Mouse (Mus musculus) kidney, embryonic 14.5 days (tissue): ENCODE results near the gene Pbx3. TPM values are rescaled to one million over a fixed set of nuclear protein-coding genes. Genes with fewer than 3 reads are reported as not detected.

Source experiments
- ATAC-seq: fragments of 200-750 bp; cut with Nextera tagmentation; 2 replicates; pipeline ENCODE4 v1.8.0; 2017; ENCODE audit warnings: moderate number of reproducible peaks, mild to moderate bottlenecking, moderate TSS enrichment, moderate library complexity; ENCODE audit not compliant: low FRiP score, low TSS enrichment
- H3K27ac ChIP-seq: fragments of 300-500 bp; sonication (generic); 2 replicates; pipeline ENCODE4 v1.5.1; 2014; ENCODE audit warnings: low read depth, mild to moderate bottlenecking, low read length, moderate library complexity, mixed read lengths
- H3K27me3 ChIP-seq: fragments of 300-500 bp; sonication (generic); 2 replicates; pipeline ENCODE4 v1.6.1; 2014; ENCODE audit warnings: mild to moderate bottlenecking, low read length; ENCODE audit not compliant: control insufficient read depth, insufficient read depth
- H3K36me3 ChIP-seq: fragments of 300-500 bp; sonication (generic); 2 replicates; pipeline ENCODE4 v1.6.1; 2014; ENCODE audit warnings: low read length, mixed read lengths; ENCODE audit not compliant: control insufficient read depth, insufficient read depth
- H3K4me1 ChIP-seq: fragments of 300-500 bp; sonication (generic); 2 replicates; pipeline ENCODE4 v1.6.1; 2014; ENCODE audit warnings: low read length, mixed read lengths; ENCODE audit not compliant: control insufficient read depth, insufficient read depth
- H3K4me2 ChIP-seq: fragments of 300-500 bp; sonication (generic); replicated peaks from 2 replicates; pipeline ENCODE4 v1.6.1; 2014; ENCODE audit warnings: low read depth, mild to moderate bottlenecking, low read length
- H3K4me3 ChIP-seq: fragments of 300-500 bp; sonication (generic); 2 replicates; pipeline ENCODE4 v1.5.1; 2014; ENCODE audit warnings: mild to moderate bottlenecking, low read length
- H3K9ac ChIP-seq: fragments of 300-500 bp; sonication (generic); 2 replicates; pipeline ENCODE4 v1.6.1; 2014; ENCODE audit warnings: low read depth, mild to moderate bottlenecking, low read length, moderate library complexity
- H3K9me3 ChIP-seq: fragments of 300-500 bp; sonication (generic); 2 replicates; pipeline ENCODE4 v1.6.1; 2016; ENCODE audit warnings: low read length; ENCODE audit not compliant: control insufficient read depth
- WGBS: fragments of 180-500 bp; shearing (Covaris S2); extraction: QIAGEN DNeasy Blood & Tissue Kit; methylation state at CpG from one replicate; pipeline ENCODE4 v1.1.7; 2014; 5-methylcytosine and 5-hydroxymethylcytosine counted together
- polyA plus RNA-seq: library from polyadenylated mRNA; unstranded; fragments of >200 nt; fragmentation: Nextera tagmentation; extraction: Ambion mirVana; gene quantifications from 2 replicates; pipeline ENCODE4 v1.2.1, GENCODE M21; 2014

Pbx3 gene
- polyA plus RNA-seq, 1 experiment from 2014 or later, result 34.7 TPM

DNA sequence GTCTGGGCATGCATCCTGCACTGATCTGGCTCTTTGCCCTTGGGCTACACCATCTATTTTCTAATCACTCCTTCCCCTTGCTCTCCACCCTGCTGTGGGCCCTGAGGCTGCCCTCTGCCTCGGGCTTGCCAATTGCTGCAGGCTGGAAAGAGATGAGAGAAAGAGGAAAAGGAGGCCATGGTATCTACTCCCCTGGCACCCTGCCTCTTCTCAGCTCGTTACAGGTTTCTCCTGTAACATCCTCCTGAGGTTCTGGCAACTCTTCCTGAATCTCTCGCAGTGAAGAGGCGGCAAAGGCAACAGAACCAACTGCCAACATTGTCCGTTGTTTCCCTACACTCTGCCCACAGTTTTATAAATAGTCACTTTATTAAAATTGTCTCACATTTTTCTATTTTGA lies 179.7 kb downstream of the Pbx3 start:
- no peak overlapping the region for H3K4me2 ChIP-seq
- H3K9ac ChIP-seq, result no peak overlapping the region
- no peak overlapping the region for H3K27ac ChIP-seq
- H3K9me3 ChIP-seq, result no peaks in the 10 kb centered on the region
- H3K36me3 ChIP-seq, result no peaks in the 10 kb centered on the region
- 83% methylated on average over 5 of the region's 5 CpGs for WGBS
- no peaks in the 10 kb centered on the region for H3K27me3 ChIP-seq
- H3K4me3 ChIP-seq, result no peak overlapping the region
- no peaks in the 10 kb centered on the region for H3K4me1 ChIP-seq
- no peak for ATAC-seq

DNA sequence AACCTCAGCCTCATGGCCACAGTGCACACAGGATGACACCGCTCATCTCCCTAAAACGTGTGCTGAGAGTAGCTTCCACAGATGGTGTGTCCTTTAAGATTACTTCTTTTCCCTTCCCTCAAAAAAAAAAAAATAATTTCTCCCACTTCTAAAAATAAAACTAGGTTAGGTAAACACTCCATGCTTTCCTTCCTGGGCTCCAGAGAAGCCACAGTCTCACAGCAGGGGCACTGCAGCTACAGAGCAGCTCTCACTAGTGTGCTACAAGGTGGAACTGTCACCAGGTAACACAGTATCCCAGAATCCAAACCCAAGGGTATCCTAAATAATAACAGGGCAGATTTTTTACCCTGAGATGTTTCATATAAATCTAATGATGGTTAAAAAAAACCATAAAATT lies 185.6 kb downstream of the Pbx3 start:
- 75% methylated on average over 2 of the region's 2 CpGs for WGBS
- Histone ChIP-seq H3K27me3 (no peaks in the 10 kb centered on the region), H3K4me2 (no peak overlapping the region), H3K4me3 (no peak overlapping the region), H3K4me1 (no peaks in the 10 kb centered on the region), H3K27ac (no peak overlapping the region), H3K9me3 (no peaks in the 10 kb centered on the region), H3K36me3 (no peaks in the 10 kb centered on the region), H3K9ac (no peak overlapping the region)
- no peak for ATAC-seq

DNA sequence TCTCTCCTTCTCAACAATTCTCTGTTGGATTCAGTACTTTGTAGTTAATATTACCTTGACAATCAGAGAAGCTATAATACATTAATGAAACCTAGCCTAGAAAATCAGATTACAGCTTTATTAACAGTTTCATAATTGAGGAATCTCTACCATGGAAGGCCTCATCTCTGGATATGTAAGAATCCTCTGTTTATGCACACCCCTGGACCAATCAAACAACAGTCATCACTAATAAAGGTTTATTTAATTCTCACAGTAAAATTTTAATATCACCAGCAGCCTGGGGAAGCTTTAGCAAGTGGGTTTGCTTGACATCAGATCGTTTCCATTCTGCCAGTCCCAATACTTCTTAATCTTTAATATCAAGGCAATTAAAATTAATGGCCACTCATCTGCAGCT lies 191.3 kb downstream of the Pbx3 start:
- 70% methylated on average over 1 of the region's 1 CpGs for WGBS
- Histone ChIP-seq H3K9me3 (no peaks in the 10 kb centered on the region), H3K4me1 (no peaks in the 10 kb centered on the region), H3K27ac (no peak overlapping the region), H3K9ac (no peak overlapping the region), H3K4me2 (no peak overlapping the region), H3K4me3 (no peak overlapping the region), H3K27me3 (no peaks in the 10 kb centered on the region), H3K36me3 (peaks cover 4% of the 10 kb centered on the region; the same call in 1 of the 2 replicates)
- no peak for ATAC-seq

DNA sequence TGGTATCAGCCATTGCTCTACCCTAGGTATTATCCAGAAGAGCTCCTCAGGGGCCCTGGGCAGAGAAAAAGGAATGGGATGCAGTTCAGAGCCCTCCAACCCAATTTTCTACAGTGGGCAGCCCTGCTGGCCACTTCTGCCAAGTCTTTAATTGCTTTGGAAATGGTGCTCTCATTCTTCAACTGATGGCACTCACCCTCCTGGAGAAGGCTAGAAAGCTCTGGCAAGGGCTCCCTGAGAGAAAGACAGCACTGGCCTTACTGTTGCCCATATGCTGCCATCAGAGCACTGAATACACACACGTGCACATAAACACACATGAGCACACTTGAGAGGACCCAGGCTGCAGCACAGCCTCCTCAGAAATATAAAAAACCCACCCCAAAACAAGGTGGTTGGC lies 193.6 kb downstream of the Pbx3 start:
- no peaks in the 10 kb centered on the region for H3K4me1 ChIP-seq
- WGBS, result 87% methylated on average over 1 of the region's 1 CpGs
- H3K4me2 ChIP-seq, result no peak overlapping the region
- H3K27me3 ChIP-seq, result no peaks in the 10 kb centered on the region
- no peak overlapping the region for H3K4me3 ChIP-seq
- ATAC-seq, result no peak
- no peaks in the 10 kb centered on the region for H3K9me3 ChIP-seq
- no peak overlapping the region for H3K9ac ChIP-seq
- H3K27ac ChIP-seq, result no peak overlapping the region
- H3K36me3 ChIP-seq, result peaks cover 7% of the 10 kb centered on the region; the same call in 1 of the 2 replicates

DNA sequence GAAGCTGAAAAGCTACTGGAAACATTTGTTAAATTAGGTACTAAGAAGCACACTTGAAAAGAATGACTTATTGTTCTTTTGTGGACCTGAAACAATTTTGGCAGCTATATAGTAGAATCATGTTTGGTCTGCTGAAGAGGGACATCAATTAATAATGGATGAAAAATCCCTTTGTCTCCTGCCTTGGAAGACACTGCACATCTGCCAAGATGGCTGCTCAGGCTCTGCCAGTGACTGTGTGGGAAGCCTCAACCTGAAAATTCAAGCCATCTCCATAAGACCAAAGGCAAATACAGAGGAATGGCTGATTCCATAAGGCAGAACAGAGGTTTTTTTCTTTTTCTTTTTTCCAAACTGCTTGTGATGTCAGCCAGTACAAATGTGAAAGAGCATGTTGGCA lies 194.3 kb downstream of the Pbx3 start:
- Histone ChIP-seq H3K36me3 (peaks cover 8% of the 10 kb centered on the region; the same call in 1 of the 2 replicates), H3K9me3 (no peaks in the 10 kb centered on the region), H3K4me3 (no peak overlapping the region), H3K4me1 (no peaks in the 10 kb centered on the region), H3K27ac (no peak overlapping the region), H3K9ac (no peak overlapping the region), H3K4me2 (no peak overlapping the region), H3K27me3 (no peaks in the 10 kb centered on the region)
- ATAC-seq, result no peak

DNA sequence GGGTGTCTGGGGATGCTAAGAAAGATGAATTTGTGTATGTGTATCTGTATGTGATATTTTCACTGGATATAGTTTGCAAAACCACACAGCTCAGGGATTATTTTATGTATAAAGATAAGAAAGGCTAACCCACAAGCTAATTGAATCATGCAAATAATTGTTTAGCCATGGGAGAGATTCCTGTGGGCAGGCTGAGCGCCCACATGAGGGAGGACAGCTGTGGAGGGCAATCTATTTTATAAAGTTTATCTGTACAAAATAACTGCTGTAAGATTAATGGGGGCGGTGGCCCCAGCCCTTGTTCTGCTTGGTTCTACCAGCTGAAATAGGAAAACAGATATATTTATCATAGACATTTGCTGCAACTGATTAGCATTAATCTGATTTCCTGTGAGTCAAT lies 202.5 kb downstream of the Pbx3 start:
- 0 out of 2 replicates have a peak, but pooled peaks cover 6% of the 10 kb centered on the region for H3K4me1 ChIP-seq
- H3K27ac ChIP-seq, result no peak overlapping the region
- no peak overlapping the region for H3K4me2 ChIP-seq
- H3K36me3 ChIP-seq, result peaks cover 20% of the 10 kb centered on the region
- no peaks in the 10 kb centered on the region for H3K9me3 ChIP-seq
- WGBS, result 74% methylated on average over 2 of the region's 2 CpGs
- H3K9ac ChIP-seq, result no peak overlapping the region
- H3K27me3 ChIP-seq, result no peaks in the 10 kb centered on the region
- no peak for ATAC-seq
- H3K4me3 ChIP-seq, result no peak overlapping the region

DNA sequence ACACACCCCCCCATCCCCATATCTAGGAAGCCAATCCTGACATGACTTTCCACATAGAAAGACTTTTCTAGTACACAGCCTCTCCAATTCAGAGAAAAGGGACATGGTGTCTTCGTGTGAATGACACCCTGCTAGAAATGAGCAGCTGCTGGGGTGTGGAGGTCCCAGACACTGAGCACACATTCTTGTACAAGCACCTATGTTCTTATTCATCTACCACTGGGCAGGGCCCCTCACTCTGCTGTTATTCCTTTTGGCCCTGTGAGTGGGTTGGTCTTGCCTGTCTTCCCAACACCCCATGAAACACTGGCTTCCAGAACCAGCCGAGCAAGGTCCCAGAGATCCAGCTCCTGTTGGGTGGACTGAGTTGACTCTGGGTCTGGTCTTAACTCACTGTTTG lies 203.3 kb downstream of the Pbx3 start:
- WGBS, result 92% methylated on average over 2 of the region's 2 CpGs

DNA sequence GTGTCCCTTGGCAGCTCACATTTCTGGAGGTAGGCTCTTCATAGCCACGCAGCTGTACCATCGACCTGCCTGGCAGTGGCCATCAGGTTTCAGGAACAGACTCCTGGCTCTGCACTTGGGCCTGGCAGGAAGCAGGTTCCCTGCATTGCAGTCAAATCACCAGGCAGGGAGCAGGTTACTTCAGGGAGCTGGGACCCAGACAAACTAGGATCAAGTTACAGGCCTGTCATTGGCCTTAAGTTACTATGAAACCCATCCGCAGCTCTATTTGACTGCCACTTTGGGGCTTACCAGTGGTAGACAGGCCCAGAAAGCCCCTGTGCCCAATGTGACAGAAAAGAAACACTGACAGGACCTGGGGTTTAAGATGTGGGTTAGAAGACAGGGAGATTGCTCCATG lies 204.8 kb downstream of the Pbx3 start:
- WGBS, result 34% methylated on average over 3 of the region's 3 CpGs

More for the DNA sequence above, 203.3 kb downstream of the Pbx3 start:
- 0 out of 2 replicates have a peak, but pooled peaks cover 6% of the 10 kb centered on the region for H3K4me1 ChIP-seq
- H3K27ac ChIP-seq, result no peak overlapping the region
- H3K27me3 ChIP-seq, result no peaks in the 10 kb centered on the region
- peaks cover 20% of the 10 kb centered on the region for H3K36me3 ChIP-seq
- no peaks in the 10 kb centered on the region for H3K9me3 ChIP-seq
- H3K4me2 ChIP-seq, result no peak overlapping the region
- H3K9ac ChIP-seq, result no peak overlapping the region
- no peak for ATAC-seq
- no peak overlapping the region for H3K4me3 ChIP-seq

DNA sequence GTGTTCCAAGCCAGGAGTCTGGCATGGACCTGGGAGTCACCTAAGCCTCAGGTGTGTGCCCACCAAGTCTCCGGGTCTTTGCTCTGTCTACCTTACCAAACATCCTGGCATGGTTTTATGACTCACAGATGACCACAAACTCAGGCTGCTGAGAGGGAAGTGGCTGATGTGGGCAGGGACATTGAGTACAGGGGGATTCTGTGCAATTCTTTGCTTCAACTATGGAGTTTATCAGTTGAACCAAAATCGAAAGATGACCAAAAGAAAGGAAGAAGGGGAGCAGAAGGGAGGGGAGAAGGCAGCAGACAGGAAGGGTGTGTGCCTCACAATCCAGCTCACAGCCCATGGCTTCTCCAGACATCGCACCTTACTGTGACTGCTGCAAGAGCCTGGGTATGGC lies 210.5 kb downstream of the Pbx3 start:
- no peaks in the 10 kb centered on the region for H3K27me3 ChIP-seq
- H3K9me3 ChIP-seq, result 0 out of 2 replicates have a peak, but pooled peaks cover 2% of the 10 kb centered on the region
- no peaks in the 10 kb centered on the region for H3K36me3 ChIP-seq
- H3K4me2 ChIP-seq, result no peak overlapping the region
- ATAC-seq, result no peak
- H3K9ac ChIP-seq, result no peak overlapping the region
- no peak overlapping the region for H3K4me3 ChIP-seq
- no peaks in the 10 kb centered on the region for H3K4me1 ChIP-seq
- no peak overlapping the region for H3K27ac ChIP-seq
- 79% methylated on average over 3 of the region's 3 CpGs for WGBS

More for the DNA sequence above, 204.8 kb downstream of the Pbx3 start:
- 0 out of 2 replicates have a peak, but pooled peaks cover 6% of the 10 kb centered on the region for H3K4me1 ChIP-seq
- H3K27me3 ChIP-seq, result no peaks in the 10 kb centered on the region
- H3K9me3 ChIP-seq, result no peaks in the 10 kb centered on the region
- no peak overlapping the region for H3K4me3 ChIP-seq
- H3K27ac ChIP-seq, result peak overlapping the region; percentile 68; the same call in 1 of the 2 replicates
- no peak overlapping the region for H3K9ac ChIP-seq
- peaks cover 15% of the 10 kb centered on the region for H3K36me3 ChIP-seq
- no peak for ATAC-seq
- no peak overlapping the region for H3K4me2 ChIP-seq
